Mouse (Mus musculus) adrenal gland, postnatal 14 days (tissue): ENCODE measurements at regions not wholly inside any gene's neighbourhood (a gene's known extent, or its start where the extent isn't known, plus 50 kb on each side); places are given as distances from the start of the nearest gene placed in this dataset.

Experiments used
- DNase-seq: peaks from one replicate; pipeline ENCODE4 v3.0.0; 2021; ENCODE audit warnings: mixed read lengths

DNA sequence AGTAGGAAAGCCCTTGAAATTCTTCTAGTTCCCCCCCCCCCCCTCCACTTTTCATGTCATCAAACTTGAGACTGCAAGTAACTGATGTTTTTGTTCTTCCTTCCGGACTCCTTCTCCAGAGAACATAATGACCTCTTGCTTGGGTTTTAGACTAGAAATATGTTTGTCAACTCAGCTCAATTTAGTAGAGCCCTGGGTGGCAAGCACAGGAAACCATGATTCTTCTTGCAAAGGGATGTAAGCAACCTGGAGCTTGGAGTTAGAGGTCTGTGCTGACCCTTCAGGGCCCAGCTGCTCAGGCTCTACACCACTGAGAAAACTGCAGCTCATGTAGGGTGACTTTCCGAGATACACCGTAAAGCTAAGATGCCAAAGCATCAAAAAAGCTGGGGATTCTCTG lies 127.2 kb upstream of the Meis1 start:
- DNase-seq = peak; percentile 14

DNA sequence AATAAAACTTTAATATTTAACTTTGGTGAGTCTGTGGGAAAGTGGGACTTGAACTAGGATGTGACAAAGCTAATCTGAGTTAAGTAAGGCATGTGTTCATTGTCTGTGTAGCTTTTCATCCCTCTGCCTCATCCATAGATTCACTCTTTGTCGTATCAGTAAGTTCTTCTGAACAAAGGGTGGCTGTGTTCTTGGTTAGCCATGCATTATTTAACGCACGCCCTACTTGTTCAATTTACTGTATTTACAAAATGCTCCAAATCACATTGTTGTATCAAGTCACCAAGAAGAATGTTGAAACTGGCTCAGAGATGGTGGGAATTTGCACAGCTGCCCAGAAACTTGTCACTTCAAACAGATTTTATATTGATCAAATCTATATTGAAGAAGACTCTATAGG lies 132.2 kb upstream of the Meis1 start:
- DNase-seq = no peak

GRCm38 (mm10) chr11:19153714-19154113 lies 134.9 kb upstream of the Meis1 start:
- no peak for DNase-seq

- DNase-seq = no peak
Measured at GRCm38 (mm10) chr11:19154813-19155616, 136.2 kb upstream of the Meis1 start.

GRCm38 (mm10) chr11:19155617-19155983 lies 136.8 kb upstream of the Meis1 start:
- no peak for DNase-seq

- DNase-seq = no peak
Measured at GRCm38 (mm10) chr11:19160227-19160626, 141.4 kb upstream of the Meis1 start.

GRCm38 (mm10) chr11:19160669-19161068 lies 141.9 kb upstream of the Meis1 start:
- no peak for DNase-seq

- DNase-seq = no peak
Measured at GRCm38 (mm10) chr11:19170938-19171337, 152.2 kb upstream of the Meis1 start.

- DNase-seq = no peak
Measured at GRCm38 (mm10) chr11:19174305-19175017, 155.7 kb upstream of the Meis1 start.

DNA sequence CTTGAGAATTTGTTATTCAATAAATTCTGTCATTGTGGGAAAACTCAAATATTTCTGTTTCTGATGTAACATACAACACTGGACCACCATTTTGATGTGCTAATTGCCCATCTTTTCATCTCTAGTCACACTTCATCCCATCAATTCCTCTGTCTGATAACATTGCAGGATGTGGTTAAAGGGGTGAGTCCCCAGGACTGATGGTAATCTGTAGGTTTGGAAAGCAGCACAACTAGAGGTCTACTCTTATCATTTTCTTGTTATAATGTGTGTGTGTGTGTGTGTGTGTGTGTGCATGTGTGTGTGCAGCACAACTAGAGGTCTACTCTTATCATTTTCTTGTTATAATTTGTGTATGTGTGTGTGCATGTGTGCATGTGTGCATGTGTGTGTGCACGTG lies 160.5 kb upstream of the Meis1 start:
- DNase-seq = no peak

DNA sequence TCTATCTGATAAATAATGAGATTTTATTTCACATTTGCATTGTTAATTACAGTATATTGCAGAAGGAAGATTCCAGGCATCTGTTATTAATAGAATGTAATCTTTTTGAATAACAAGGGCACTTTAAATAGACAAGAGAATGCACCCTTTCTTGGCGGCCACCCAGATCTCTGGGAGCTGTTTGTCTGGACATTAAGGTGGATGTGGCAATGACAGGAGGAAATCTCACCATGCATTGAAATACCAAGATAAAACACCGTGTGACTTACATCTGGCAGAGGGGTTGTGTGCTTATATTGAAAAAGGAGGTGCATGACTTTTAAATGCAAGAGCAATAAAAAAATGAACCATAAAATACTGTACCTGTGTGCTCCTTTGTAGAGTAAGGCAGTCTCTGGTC lies 171.0 kb upstream of the Meis1 start:
- DNase-seq = peak; percentile 9

GRCm38 (mm10) chr11:19194464-19194863 lies 175.7 kb upstream of the Meis1 start:
- no peak for DNase-seq

- no peak for DNase-seq
Measured at GRCm38 (mm10) chr11:19197790-19198189, 179.0 kb upstream of the Meis1 start.

GRCm38 (mm10) chr11:19202602-19203517 lies 184.1 kb upstream of the Meis1 start:
- no peak for DNase-seq

- no peak for DNase-seq
Measured at GRCm38 (mm10) chr11:19203518-19203900, 184.7 kb upstream of the Meis1 start.

- DNase-seq = peak; percentile 59
Measured at GRCm38 (mm10) chr11:19203968-19204367, 185.2 kb upstream of the Meis1 start.

DNA sequence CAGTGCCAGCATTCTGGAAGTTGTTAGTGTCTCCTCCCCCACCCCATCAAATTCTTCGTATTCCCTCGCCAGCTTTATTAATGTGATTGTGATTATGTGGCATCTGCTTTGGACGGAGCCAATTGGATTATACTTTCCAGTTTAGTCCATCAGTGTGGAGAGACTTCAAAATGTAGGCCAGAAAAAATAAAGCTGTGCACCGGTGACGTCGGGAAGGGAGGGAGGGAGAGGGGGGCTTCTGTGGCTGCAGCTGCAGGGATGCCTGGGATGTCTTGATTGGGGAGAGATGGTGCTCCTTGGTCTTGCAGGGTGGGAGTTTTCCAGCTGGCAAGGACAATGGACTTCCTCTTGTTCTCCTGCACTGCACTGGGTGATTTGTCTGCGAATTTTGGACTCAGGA lies 185.7 kb upstream of the Meis1 start:
- peak; percentile 27 for DNase-seq

- DNase-seq = no peak
Measured at GRCm38 (mm10) chr11:19205174-19205573, 186.4 kb upstream of the Meis1 start.

GRCm38 (mm10) chr11:19219476-19219875 lies 200.7 kb upstream of the Meis1 start:
- no peak for DNase-seq

- DNase-seq = no peak
Measured at GRCm38 (mm10) chr11:19221442-19221841, 202.7 kb upstream of the Meis1 start.

- no peak for DNase-seq
Measured at GRCm38 (mm10) chr11:19226756-19227155, 208.0 kb upstream of the Meis1 start.

DNA sequence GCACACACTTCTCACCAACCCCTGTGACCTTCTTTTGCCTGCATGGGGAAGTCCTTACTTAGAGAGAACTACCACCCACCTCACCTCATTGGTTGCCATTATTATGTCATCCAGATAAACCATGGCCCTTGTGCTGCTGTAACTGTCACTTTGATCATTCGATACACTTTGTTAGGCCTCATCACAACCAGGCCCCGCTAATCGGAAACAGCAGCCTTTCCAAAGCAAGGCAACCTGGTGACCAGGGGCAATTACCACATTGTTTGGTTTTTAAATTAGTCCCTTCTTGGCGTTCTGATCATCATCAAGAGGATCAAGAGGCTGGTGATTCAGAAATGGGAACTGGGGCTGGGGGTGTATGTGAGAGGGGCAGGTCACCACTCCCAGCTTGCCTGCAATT lies 208.9 kb upstream of the Meis1 start:
- DNase-seq = no peak
